Mouse (Mus musculus) lung, embryonic 16.5 days (tissue): ENCODE results near the gene Elmo1. TPM values are rescaled to one million over a fixed set of nuclear protein-coding genes. Genes with fewer than 3 reads are reported as not detected.

Experiments
- ATAC-seq: fragments of 200-750 bp; cut with Nextera tagmentation; 2 replicates; pipeline ENCODE4 v1.8.0; 2017; ENCODE audit warnings: low read depth, mild to moderate bottlenecking, moderate library complexity
- H3K27ac ChIP-seq: fragments of 300-500 bp; sonication (generic); 2 replicates; pipeline ENCODE4 v1.5.1; 2014; ENCODE audit warnings: mild to moderate bottlenecking, control low read depth, low read length
- H3K27me3 ChIP-seq: fragments of 300-500 bp; sonication (generic); 2 replicates; pipeline ENCODE4 v1.6.1; 2014; ENCODE audit warnings: low read depth, low read length, mixed read lengths; ENCODE audit not compliant: control insufficient read depth, insufficient read depth
- H3K36me3 ChIP-seq: fragments of 300-500 bp; sonication (generic); 2 replicates; pipeline ENCODE4 v1.6.1; 2014; ENCODE audit warnings: low read length; ENCODE audit not compliant: control insufficient read depth, insufficient read depth
- H3K4me1 ChIP-seq: fragments of 300-500 bp; sonication (generic); replicated peaks from 2 replicates; pipeline ENCODE4 v1.6.1; 2014; ENCODE audit warnings: low read length, mixed read lengths; ENCODE audit not compliant: control insufficient read depth, insufficient read depth
- H3K4me2 ChIP-seq: fragments of 300-500 bp; sonication (generic); 2 replicates; pipeline ENCODE4 v1.6.1; 2014; ENCODE audit warnings: low read depth, low read length, control low read depth
- H3K4me3 ChIP-seq: fragments of 300-500 bp; sonication (generic); 2 replicates; pipeline ENCODE4 v1.5.1; 2014; ENCODE audit warnings: mild to moderate bottlenecking, low read length, control low read depth
- H3K9ac ChIP-seq: fragments of 300-500 bp; sonication (generic); 2 replicates; pipeline ENCODE4 v1.6.1; 2014; ENCODE audit warnings: low read length, control low read depth
- H3K9me3 ChIP-seq: fragments of 300-500 bp; sonication (generic); 2 replicates; pipeline ENCODE4 v1.6.1; 2016; ENCODE audit warnings: low read length; ENCODE audit not compliant: control insufficient read depth
- WGBS: fragments of 180-500 bp; shearing (Covaris S2); extraction: QIAGEN DNeasy Blood & Tissue Kit; methylation state at CpG from one replicate; pipeline ENCODE4 v1.1.7; 2014; 5-methylcytosine and 5-hydroxymethylcytosine counted together
- polyA plus RNA-seq: library from polyadenylated mRNA; unstranded; fragments of >200 nt; fragmentation: Nextera tagmentation; extraction: Ambion mirVana; gene quantifications from 2 replicates; pipeline ENCODE4 v1.2.1, GENCODE M21; 2015

Gene Elmo1
- polyA plus RNA-seq, 1 experiment from 2014 or later, result 44.3 TPM

GRCm38 (mm10) chr13:20318615-20319219, 228.3 kb downstream of the Elmo1 start:
- H3K27me3 ChIP-seq, result no peaks in the 10 kb centered on the region
- H3K4me2 ChIP-seq, result no peak overlapping the region
- H3K27ac ChIP-seq, result no peak overlapping the region
- no peak for ATAC-seq
- no peak overlapping the region for H3K4me3 ChIP-seq
- peaks cover 3% of the 10 kb centered on the region; the same call in 1 of the 2 replicates for H3K4me1 ChIP-seq
- H3K9ac ChIP-seq, result no peak overlapping the region
- H3K36me3 ChIP-seq, result no peaks in the 10 kb centered on the region
- H3K9me3 ChIP-seq, result no peaks in the 10 kb centered on the region
- 92% methylated on average over 3 of the region's 3 CpGs for WGBS

GRCm38 (mm10) chr13:20320232-20320631, 229.8 kb downstream of the Elmo1 start:
- no peak overlapping the region for H3K4me3 ChIP-seq
- ATAC-seq, result no peak
- peaks cover 3% of the 10 kb centered on the region; the same call in 1 of the 2 replicates for H3K4me1 ChIP-seq
- H3K27ac ChIP-seq, result no peak overlapping the region
- no peaks in the 10 kb centered on the region for H3K27me3 ChIP-seq
- 67% methylated on average over 5 of the region's 5 CpGs for WGBS
- H3K9ac ChIP-seq, result no peak overlapping the region
- H3K4me2 ChIP-seq, result peak overlapping the region; percentile 8; the same call in 1 of the 2 replicates
- no peaks in the 10 kb centered on the region for H3K9me3 ChIP-seq
- H3K36me3 ChIP-seq, result no peaks in the 10 kb centered on the region

- Histone ChIP-seq H3K9ac (no peak overlapping the region), H3K36me3 (no peaks in the 10 kb centered on the region), H3K4me2 (no peak overlapping the region), H3K4me1 (peaks cover 3% of the 10 kb centered on the region; the same call in 1 of the 2 replicates), H3K9me3 (no peaks in the 10 kb centered on the region), H3K27ac (no peak overlapping the region), H3K27me3 (no peaks in the 10 kb centered on the region), H3K4me3 (no peak overlapping the region)
- ATAC-seq, result peak; percentile 26
- WGBS, result 66% methylated on average over 4 of the region's 4 CpGs
Observed at GRCm38 (mm10) chr13:20323478-20323877, 233.1 kb downstream of the Elmo1 start.

DNA sequence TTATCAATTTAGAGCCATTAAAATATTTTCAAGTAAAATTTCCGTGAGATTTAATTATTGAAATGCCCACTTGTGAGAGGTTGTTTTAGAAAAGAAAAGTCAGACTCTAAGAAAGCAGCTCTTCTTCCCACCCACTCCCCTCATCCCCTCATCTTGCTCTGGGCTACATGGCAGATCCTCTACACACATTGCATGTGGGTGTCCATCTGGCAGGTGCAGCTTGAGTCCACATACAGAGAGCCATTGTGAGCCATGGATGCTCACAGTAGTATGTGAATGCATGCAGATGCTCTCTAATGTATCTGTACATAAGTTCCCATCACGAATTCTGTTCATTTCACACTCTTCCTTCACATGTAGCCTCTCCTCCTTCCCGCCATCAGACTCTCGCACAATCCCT, 236.7 kb downstream of the Elmo1 start:
- no peak overlapping the region for H3K4me2 ChIP-seq
- H3K27ac ChIP-seq, result no peak overlapping the region
- H3K9ac ChIP-seq, result no peak overlapping the region
- no peaks in the 10 kb centered on the region for H3K36me3 ChIP-seq
- H3K4me1 ChIP-seq, result no peaks in the 10 kb centered on the region
- H3K27me3 ChIP-seq, result no peaks in the 10 kb centered on the region
- no peak for ATAC-seq
- H3K4me3 ChIP-seq, result no peak overlapping the region
- no peaks in the 10 kb centered on the region for H3K9me3 ChIP-seq
- 89% methylated on average over 4 of the region's 4 CpGs for WGBS

DNA sequence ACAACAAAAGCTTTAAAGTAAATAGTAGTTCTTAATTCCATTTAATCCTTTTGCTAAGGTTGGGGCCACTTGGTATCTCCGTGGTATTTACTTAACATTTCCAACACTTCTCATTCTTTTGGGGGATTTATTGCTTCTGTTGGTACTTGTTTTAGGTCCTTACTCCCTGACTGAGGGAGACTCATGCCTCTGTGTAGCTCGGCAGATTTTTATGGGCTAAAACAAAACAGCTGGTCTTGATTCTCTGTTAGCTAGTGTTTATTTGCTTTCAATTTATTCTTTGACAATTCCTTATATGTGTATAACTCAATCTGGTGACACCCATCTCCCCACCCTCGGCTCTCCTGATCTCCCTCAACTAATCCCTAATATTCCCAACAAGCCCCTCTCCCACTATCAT, 237.6 kb downstream of the Elmo1 start:
- WGBS, result 37% methylated on average over 3 of the region's 3 CpGs
- no peak for ATAC-seq
- Histone ChIP-seq H3K36me3 (no peaks in the 10 kb centered on the region), H3K9me3 (no peaks in the 10 kb centered on the region), H3K4me1 (no peaks in the 10 kb centered on the region), H3K4me2 (no peak overlapping the region), H3K27me3 (no peaks in the 10 kb centered on the region), H3K27ac (no peak overlapping the region), H3K9ac (no peak overlapping the region), H3K4me3 (no peak overlapping the region)

DNA sequence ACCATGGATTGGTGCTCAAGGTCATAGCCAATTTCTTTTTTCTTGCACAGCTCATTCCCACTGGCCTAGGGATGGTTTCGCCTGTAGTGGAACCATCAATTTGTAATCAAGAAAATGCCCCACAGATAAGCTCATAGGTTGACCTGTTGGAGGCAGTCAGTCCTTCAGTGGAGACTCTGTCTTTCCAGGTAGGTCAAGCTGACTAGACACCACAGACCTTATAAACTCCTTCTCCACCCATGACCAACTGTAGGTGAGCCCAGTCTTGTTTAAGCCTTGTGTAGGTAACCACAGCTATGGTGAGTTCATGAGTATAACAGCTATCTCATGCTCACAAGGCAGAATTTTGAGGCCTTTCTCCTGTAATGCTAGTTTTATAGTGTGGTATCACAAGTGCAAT, 238.3 kb downstream of the Elmo1 start:
- no peak overlapping the region for H3K27ac ChIP-seq
- H3K4me3 ChIP-seq, result no peak overlapping the region
- no peaks in the 10 kb centered on the region for H3K9me3 ChIP-seq
- H3K9ac ChIP-seq, result no peak overlapping the region
- H3K36me3 ChIP-seq, result no peaks in the 10 kb centered on the region
- no peak overlapping the region for H3K4me2 ChIP-seq
- no peaks in the 10 kb centered on the region for H3K27me3 ChIP-seq
- no peaks in the 10 kb centered on the region for H3K4me1 ChIP-seq
- 90% methylated on average over 1 of the region's 1 CpGs for WGBS
- ATAC-seq, result no peak

- WGBS, result 85% methylated on average over 7 of the region's 7 CpGs
- Histone ChIP-seq H3K4me3 (no peak overlapping the region), H3K36me3 (no peaks in the 10 kb centered on the region), H3K4me1 (no peaks in the 10 kb centered on the region), H3K27ac (no peak overlapping the region), H3K9me3 (no peaks in the 10 kb centered on the region), H3K9ac (no peak overlapping the region), H3K4me2 (no peak overlapping the region), H3K27me3 (no peaks in the 10 kb centered on the region)
- no peak for ATAC-seq
Observed at GRCm38 (mm10) chr13:20330954-20331353, 240.6 kb downstream of the Elmo1 start.

DNA sequence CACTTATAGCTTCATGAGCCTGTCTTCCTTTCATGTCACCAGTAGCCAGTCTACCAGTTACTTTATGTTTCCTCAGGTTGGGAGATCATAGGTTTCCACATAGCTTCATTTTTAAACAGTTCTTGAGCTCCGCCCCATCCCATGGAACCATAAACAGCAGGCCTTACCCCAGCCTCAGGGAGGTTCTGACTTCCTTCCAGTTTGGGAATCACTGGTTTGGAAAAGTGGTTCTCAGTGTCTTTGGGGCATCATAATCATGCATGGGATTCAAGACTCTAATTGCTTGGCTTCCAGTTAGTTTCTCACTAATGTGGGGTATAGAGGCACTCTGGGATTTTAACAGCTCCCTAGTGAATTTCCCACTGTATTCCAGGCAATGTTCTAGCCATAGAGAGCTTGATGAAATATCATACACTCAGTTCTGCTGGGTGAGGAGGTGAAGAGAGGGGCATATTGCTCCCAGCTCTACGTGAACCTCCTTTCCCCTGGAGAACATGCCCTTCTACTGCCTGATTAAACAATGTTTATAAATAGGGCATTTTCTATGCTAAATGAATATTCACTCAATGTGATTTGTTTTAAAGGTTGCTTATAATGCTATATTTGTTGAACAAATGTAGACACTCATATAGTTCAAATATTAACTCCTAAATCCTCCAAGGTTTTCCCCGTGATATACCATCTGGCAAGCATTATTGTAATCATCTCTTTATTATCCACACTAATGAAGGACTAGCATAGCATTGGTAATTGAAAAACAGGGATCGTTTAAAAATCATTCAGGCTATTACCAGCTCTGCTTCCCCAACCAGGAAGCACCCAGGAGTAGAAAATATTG, 244.9 kb downstream of the Elmo1 start:
- no peak overlapping the region for H3K9ac ChIP-seq

DNA sequence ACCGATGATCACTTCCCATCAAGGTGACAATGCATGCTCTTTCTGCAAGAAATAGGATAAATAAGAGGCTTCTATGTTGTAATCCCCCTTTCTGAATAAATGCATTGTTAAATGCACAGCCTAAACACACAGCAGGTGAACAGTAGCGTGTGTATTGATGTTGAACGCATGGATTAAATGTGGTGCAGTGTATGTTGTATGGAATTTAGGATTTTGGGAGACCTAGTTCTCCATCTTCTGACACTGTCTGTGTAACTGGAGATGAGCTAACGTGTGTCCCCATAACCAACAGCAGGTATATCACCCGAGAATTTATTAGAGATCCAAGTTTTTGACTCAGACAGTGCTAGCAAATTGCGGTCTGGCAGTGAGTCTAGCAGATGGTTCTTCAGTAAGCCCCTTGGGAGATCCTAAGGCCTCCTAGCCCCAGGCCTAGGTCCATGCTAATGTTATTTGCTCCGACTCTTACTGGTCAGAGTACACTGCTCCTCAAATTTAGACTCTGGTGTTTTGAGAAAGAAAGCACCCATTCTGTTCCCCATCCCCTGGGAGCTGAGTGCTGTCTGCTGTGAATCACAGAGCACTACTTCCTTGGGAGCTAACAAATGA, 245.6 kb downstream of the Elmo1 start:
- H3K4me2 ChIP-seq, result no peak overlapping the region
- H3K4me1 ChIP-seq, result no peaks in the 10 kb centered on the region
- no peaks in the 10 kb centered on the region for H3K36me3 ChIP-seq
- no peak overlapping the region for H3K4me3 ChIP-seq
- H3K9me3 ChIP-seq, result no peaks in the 10 kb centered on the region
- no peak overlapping the region for H3K9ac ChIP-seq
- 90% methylated on average over 7 of the region's 7 CpGs for WGBS
- H3K27me3 ChIP-seq, result no peaks in the 10 kb centered on the region
- no peak for ATAC-seq
- no peak overlapping the region for H3K27ac ChIP-seq

More for the DNA sequence above, 244.9 kb downstream of the Elmo1 start:
- H3K27ac ChIP-seq, result no peak overlapping the region
- no peak overlapping the region for H3K4me3 ChIP-seq
- H3K9me3 ChIP-seq, result no peaks in the 10 kb centered on the region
- no peaks in the 10 kb centered on the region for H3K27me3 ChIP-seq
- H3K4me1 ChIP-seq, result no peaks in the 10 kb centered on the region
- no peaks in the 10 kb centered on the region for H3K36me3 ChIP-seq
- no peak overlapping the region for H3K4me2 ChIP-seq
- WGBS, result 85% methylated on average over 4 of the region's 4 CpGs
- no peak for ATAC-seq
